Mouse (Mus musculus) hindbrain, embryonic 13.5 days (tissue): Measurements from ENCODE around the gene Iars2. TPM values are rescaled to one million over a fixed set of nuclear protein-coding genes. Genes with fewer than 3 reads are reported as not detected.
"Not testable (repeated sequence)": the region's sequence is repeated elsewhere in the genome, so short reads cannot be mapped to it uniquely, and the experiment has no call there.

Source experiments
- ATAC-seq: fragments of 200-750 bp; cut with Nextera tagmentation; 2 replicates; pipeline ENCODE4 v1.8.0; 2017; ENCODE audit warnings: moderate TSS enrichment; ENCODE audit not compliant: low FRiP score
- H3K27ac ChIP-seq: fragments of 300-500 bp; sonication (generic); 2 replicates; pipeline ENCODE4 v1.5.1; 2015; ENCODE audit warnings: inconsistent platforms, mild to moderate bottlenecking, moderate library complexity
- H3K27me3 ChIP-seq: fragments of 300-500 bp; sonication (generic); 2 replicates; pipeline ENCODE4 v1.6.1; 2015; ENCODE audit warnings: mild to moderate bottlenecking, inconsistent platforms
- H3K36me3 ChIP-seq: fragments of 300-500 bp; sonication (generic); 2 replicates; pipeline ENCODE4 v1.6.1; 2015; ENCODE audit warnings: mild to moderate bottlenecking, inconsistent platforms
- H3K4me1 ChIP-seq: fragments of 300-500 bp; sonication (generic); replicated peaks from 2 replicates; pipeline ENCODE4 v1.6.1; 2015; ENCODE audit warnings: inconsistent platforms
- H3K4me2 ChIP-seq: fragments of 300-500 bp; sonication (generic); 2 replicates; pipeline ENCODE4 v1.6.1; 2015; ENCODE audit warnings: inconsistent platforms, mild to moderate bottlenecking, moderate library complexity
- H3K4me3 ChIP-seq: fragments of 300-500 bp; sonication (generic); 2 replicates; pipeline ENCODE4 v1.5.1; 2015; ENCODE audit warnings: mild to moderate bottlenecking, inconsistent platforms
- H3K9ac ChIP-seq: fragments of 300-500 bp; sonication (generic); 2 replicates; pipeline ENCODE4 v1.6.1; 2015; ENCODE audit warnings: mild to moderate bottlenecking, inconsistent platforms
- H3K9me3 ChIP-seq: fragments of 300-500 bp; sonication (generic); 2 replicates; pipeline ENCODE4 v1.6.1; 2016; ENCODE audit warnings: inconsistent platforms
- WGBS: fragments of 180-500 bp; shearing (Covaris S2); methylation state at CpG from one replicate; pipeline ENCODE4 v1.1.7; 2015; 5-methylcytosine and 5-hydroxymethylcytosine counted together
- polyA plus RNA-seq: library from polyadenylated mRNA; unstranded; fragments of >200 nt; fragmentation: Nextera tagmentation; extraction: Ambion mirVana; gene quantifications from 2 replicates; pipeline ENCODE4 v1.2.1, GENCODE M21; 2015

The Iars2 gene
- polyA plus RNA-seq, 1 experiment from 2014 or later: 17.8 TPM

DNA sequence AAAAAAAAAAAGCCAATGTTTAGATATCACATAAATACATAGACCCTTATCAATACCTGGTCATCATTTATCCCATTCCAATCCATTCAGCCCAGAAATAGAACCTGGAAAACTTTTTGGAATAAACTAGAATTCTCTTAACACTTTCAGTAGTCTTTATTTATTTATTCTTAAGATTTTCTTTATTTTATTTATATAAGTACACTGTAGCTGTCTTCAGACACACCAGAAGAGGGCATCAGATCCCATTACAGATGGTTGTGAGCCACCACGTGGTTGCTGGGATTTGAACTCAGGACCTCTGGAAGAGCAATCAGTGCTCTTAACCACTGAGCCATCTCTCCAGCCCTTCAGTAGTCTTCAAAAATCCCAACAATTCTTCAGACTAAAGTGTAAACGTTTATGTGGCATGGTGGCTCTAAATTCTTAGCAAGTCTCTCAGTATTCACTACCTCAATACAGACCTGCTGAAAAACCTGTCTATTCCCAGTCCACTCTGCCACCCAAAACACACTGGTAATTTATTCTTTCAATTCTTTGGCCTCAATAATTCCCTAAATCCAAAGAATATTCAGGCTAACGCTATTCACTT is 1.3 kb downstream of the Iars2 start:
- peaks cover 39% of the 10 kb centered on the region for H3K36me3 ChIP-seq
- WGBS: 74% methylated on average over 3 of the region's 3 CpGs
- peak overlapping the region; percentile 82 for H3K4me3 ChIP-seq
- not testable (repeated sequence) for H3K27me3 ChIP-seq, ATAC-seq, H3K9me3 ChIP-seq, H3K27ac ChIP-seq
- H3K9ac ChIP-seq: 0 out of 2 replicates have a peak overlapping the region, but pooled peaks have one; percentile 93
- H3K4me2 ChIP-seq: peak overlapping the region; percentile 78
- H3K4me1 ChIP-seq: peaks cover 22% of the 10 kb centered on the region

- Histone ChIP-seq H3K9ac (no peak overlapping the region), H3K4me3 (no peak overlapping the region), H3K27me3 (no peaks in the 10 kb centered on the region), H3K4me1 (no peaks in the 10 kb centered on the region), H3K9me3 (no peaks in the 10 kb centered on the region), H3K27ac (no peak overlapping the region), H3K4me2 (no peak overlapping the region), H3K36me3 (peaks cover 73% of the 10 kb centered on the region)
- ATAC-seq: no peak
- 86% methylated on average over 16 of the region's 16 CpGs for WGBS
Measured at GRCm38 (mm10) chr1:185315846-185316568, 13.2 kb downstream of the Iars2 start.

DNA sequence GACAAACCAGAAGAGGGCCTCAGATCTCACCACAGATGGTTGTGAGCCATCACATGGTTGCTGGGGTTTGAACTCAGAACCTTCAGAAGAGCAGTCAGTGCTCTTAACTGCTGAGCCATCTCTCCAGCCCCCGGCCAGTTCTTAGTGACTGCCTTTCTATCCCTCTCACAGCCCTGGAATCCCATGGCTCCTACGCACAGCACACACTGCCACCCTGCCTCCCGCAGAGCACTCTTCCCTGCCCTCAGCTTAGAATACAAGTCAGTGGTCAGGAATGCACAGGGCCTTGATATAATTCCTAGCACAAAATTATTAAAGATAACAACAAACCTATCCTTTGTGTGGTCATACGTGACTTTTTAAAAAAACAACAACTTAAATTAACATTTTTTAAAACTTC is 14.7 kb downstream of the Iars2 start:
- Histone ChIP-seq H3K4me3 (no peak overlapping the region), H3K4me2 (no peak overlapping the region), H3K27me3 (no peaks in the 10 kb centered on the region), H3K9ac (no peak overlapping the region), H3K9me3 (no peaks in the 10 kb centered on the region), H3K27ac (no peak overlapping the region), H3K36me3 (peaks cover 61% of the 10 kb centered on the region), H3K4me1 (no peaks in the 10 kb centered on the region)
- WGBS: 93% methylated on average over 4 of the region's 4 CpGs
- no peak for ATAC-seq

DNA sequence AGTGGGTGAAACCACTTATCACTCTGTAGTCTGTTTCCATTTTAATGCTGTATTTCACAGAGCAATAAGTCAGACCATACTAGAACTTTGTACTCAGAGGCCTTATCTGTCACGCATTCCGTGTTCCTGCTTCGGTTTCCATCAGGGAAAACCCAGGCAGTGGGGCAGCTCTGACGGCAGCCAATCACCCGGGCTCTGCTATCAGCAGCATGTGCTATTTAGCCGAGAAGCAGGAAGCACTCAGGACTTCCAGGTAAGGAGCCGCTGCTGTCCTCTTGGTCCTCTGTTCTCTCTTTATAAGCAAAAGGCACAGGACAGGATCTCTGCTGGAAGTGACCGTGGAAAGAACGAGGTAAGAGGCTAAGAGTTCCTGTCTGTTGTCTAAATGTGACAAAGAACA is 17.2 kb downstream of the Iars2 start:
- H3K36me3 ChIP-seq: peaks cover 52% of the 10 kb centered on the region

DNA sequence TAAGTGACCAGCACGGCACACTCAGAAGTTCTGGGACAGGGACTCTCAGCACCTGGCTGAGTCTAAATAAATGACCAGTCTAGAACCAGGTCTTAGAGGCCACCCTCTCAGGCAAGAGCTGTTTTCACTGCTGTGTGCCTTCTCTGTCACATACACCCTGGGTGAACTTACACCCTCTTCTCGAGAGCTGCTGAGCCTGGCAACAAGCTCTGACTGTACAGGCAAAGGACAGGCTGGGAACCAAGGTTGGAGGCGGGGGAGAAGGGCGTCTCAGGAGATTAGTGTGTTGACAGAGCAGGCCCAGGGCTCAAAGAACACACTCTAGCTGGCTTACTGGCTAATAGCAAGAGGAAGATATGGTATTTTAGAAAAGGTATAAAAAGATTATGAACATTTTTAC is 20.3 kb downstream of the Iars2 start:
- H3K36me3 ChIP-seq: peaks cover 41% of the 10 kb centered on the region
- H3K4me2 ChIP-seq: no peak overlapping the region
- 89% methylated on average over 4 of the region's 4 CpGs for WGBS

More for the DNA sequence above, 17.2 kb downstream of the Iars2 start:
- no peaks in the 10 kb centered on the region for H3K27me3 ChIP-seq
- no peak for ATAC-seq
- no peaks in the 10 kb centered on the region for H3K4me1 ChIP-seq
- no peak overlapping the region for H3K27ac ChIP-seq
- H3K9me3 ChIP-seq: no peaks in the 10 kb centered on the region
- WGBS: 93% methylated on average over 9 of the region's 9 CpGs
- no peak overlapping the region for H3K4me2 ChIP-seq
- H3K4me3 ChIP-seq: no peak overlapping the region
- H3K9ac ChIP-seq: no peak overlapping the region

GRCm38 (mm10) chr1:185308334-185308733 is 20.9 kb downstream of the Iars2 start:
- H3K36me3 ChIP-seq: peaks cover 38% of the 10 kb centered on the region
- H3K27me3 ChIP-seq: no peaks in the 10 kb centered on the region
- no peaks in the 10 kb centered on the region for H3K9me3 ChIP-seq
- no peak overlapping the region for H3K4me3 ChIP-seq
- no peak for ATAC-seq
- H3K27ac ChIP-seq: no peak overlapping the region
- H3K4me1 ChIP-seq: no peaks in the 10 kb centered on the region
- 98% methylated on average over 2 of the region's 2 CpGs for WGBS
- H3K9ac ChIP-seq: no peak overlapping the region
- no peak overlapping the region for H3K4me2 ChIP-seq

More for the DNA sequence above, 20.3 kb downstream of the Iars2 start:
- Histone ChIP-seq H3K27me3 (no peaks in the 10 kb centered on the region), H3K9me3 (no peaks in the 10 kb centered on the region), H3K4me3 (no peak overlapping the region), H3K4me1 (no peaks in the 10 kb centered on the region), H3K9ac (no peak overlapping the region), H3K27ac (no peak overlapping the region)
- ATAC-seq: no peak

DNA sequence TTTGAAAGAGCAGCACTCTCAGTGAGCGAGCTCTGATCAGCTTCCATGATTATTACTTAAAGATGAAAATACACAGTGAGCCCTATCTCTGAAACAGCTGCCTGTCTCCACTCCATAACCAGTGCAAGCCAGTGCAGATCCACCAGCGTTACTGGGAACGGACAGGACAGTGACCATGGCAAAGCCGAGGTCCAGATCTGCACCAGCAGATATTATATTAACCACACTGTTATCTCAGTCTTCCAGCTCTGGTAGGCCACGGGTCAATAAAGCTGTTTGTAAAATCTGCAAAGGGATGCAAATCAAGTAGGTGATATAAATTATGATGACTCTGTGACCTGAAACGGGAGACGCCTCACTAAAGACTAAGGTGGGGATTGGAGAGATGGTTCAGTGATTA is 21.6 kb downstream of the Iars2 start:
- ATAC-seq: no peak
- Histone ChIP-seq H3K27me3 (no peaks in the 10 kb centered on the region), H3K4me3 (no peak overlapping the region), H3K9ac (no peak overlapping the region), H3K9me3 (no peaks in the 10 kb centered on the region), H3K4me2 (no peak overlapping the region), H3K27ac (no peak overlapping the region), H3K36me3 (peaks cover 38% of the 10 kb centered on the region), H3K4me1 (no peaks in the 10 kb centered on the region)
- WGBS: 97% methylated on average over 7 of the region's 7 CpGs

GRCm38 (mm10) chr1:185306836-185307235 is 22.4 kb downstream of the Iars2 start:
- Histone ChIP-seq H3K4me2 (no peak overlapping the region), H3K4me3 (no peak overlapping the region), H3K36me3 (peaks cover 40% of the 10 kb centered on the region), H3K27ac (no peak overlapping the region), H3K9me3 (no peaks in the 10 kb centered on the region), H3K27me3 (no peaks in the 10 kb centered on the region), H3K4me1 (no peaks in the 10 kb centered on the region), H3K9ac (no peak overlapping the region)
- WGBS: 100% methylated on average over 12 of the region's 12 CpGs
- no peak for ATAC-seq

DNA sequence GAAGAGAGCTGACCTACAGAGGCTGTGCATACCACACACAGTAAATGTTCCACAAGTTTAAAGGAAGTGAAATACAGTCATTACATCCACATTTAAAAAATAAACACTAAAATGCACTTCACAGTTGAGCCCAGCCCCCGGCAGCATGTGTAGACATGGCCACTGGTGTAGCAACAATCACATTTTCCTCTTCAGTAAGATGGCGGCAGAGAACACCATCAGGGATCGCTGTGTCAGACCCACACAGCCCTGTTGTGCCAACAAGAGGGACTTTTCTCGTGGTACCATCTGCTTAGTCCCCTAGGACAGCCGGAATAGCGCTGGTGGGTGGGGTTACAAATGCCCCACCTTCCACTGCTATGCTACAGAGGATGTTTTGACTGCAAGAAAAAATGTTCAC is 26.4 kb downstream of the Iars2 start:
- ATAC-seq: no peak
- no peaks in the 10 kb centered on the region for H3K9me3 ChIP-seq
- no peak overlapping the region for H3K4me3 ChIP-seq
- H3K9ac ChIP-seq: no peak overlapping the region
- no peak overlapping the region for H3K4me2 ChIP-seq
- H3K4me1 ChIP-seq: no peaks in the 10 kb centered on the region
- WGBS: 97% methylated on average over 6 of the region's 6 CpGs
- H3K27ac ChIP-seq: no peak overlapping the region
- H3K27me3 ChIP-seq: no peaks in the 10 kb centered on the region
- H3K36me3 ChIP-seq: peaks cover 44% of the 10 kb centered on the region

DNA sequence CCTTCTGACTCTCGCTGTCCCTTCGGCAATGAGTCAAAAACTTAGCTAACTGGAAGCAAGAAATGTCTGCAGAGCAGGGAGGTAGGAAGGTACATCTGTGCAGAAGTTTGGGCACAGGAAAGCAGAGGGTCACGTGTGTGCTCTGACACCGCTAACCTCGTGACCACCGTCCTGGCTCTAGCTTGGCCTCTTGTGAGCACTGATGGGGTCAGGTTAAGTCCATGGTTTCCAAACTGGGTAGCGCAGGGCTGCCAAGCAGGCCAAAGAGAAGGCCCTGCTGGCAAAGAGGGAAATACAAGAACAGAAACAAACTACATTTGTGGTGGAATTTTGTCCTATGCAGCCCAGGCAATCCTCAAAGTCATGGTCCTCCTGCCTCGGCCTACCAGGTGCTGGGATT is 30.7 kb downstream of the Iars2 start:
- 95% methylated on average over 8 of the region's 8 CpGs for WGBS
- Histone ChIP-seq H3K4me2 (no peak overlapping the region), H3K27ac (no peak overlapping the region), H3K36me3 (peaks cover 65% of the 10 kb centered on the region), H3K27me3 (no peaks in the 10 kb centered on the region), H3K9me3 (no peaks in the 10 kb centered on the region), H3K4me1 (no peaks in the 10 kb centered on the region), H3K9ac (no peak overlapping the region), H3K4me3 (no peak overlapping the region)
- ATAC-seq: no peak

DNA sequence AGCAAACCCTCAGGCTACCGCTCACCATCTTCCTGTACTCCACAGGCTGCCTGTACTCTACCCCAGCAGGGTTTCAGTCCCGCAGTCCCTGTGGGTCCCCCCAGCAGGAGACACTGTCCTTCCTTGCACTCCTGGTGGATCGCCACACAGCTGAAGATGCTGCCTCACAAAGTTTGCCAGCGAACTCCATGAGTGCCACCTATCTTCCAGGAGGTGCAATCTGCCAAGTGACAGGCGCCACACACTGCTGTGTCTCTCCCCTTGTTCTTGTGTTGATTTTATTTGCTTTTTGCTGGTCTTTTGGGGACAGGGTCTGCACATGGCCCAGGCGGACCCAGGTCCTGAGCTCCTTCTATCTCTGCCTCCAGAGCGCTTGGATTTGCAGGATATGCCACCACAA is 32.3 kb downstream of the Iars2 start:
- Histone ChIP-seq H3K9me3 (no peaks in the 10 kb centered on the region), H3K4me3 (no peak overlapping the region), H3K36me3 (peaks cover 67% of the 10 kb centered on the region), H3K4me2 (no peak overlapping the region), H3K27ac (no peak overlapping the region), H3K27me3 (no peaks in the 10 kb centered on the region), H3K9ac (no peak overlapping the region), H3K4me1 (no peaks in the 10 kb centered on the region)
- no peak for ATAC-seq
- 92% methylated on average over 7 of the region's 7 CpGs for WGBS

DNA sequence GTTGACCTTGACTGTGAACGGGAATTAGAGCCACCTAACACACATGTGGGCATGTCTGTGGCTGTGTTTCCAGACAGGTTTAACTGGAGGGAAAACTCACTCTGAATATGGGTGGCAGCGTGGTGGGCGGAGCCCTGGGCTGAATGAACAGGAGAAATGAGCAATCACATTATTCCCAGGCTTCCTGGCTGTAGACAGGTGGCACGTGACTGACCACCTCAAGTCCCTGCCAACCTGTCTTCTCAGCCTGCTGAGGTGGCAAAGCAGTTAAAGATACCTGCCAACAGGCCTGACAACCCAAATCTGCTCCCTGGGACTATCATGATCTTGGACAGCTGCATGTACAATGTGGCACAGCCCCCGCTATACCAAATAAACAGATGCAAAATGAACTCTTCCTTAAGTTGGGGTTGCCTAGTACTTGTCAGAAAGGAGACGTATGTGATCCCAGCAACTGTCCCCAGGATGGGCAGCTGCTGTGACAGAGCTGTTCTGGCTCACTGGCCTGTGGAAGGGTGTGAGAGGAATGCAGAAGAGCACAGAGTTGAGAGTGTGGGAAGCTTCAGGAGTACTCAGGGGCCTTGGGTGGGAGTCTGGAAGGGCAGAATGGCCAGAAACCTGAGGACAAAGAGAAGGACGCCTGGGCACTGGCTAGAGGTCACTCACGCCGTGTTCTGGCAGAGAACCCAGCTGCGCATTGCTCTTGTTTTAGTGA is 36.4 kb downstream of the Iars2 start:
- no peak for ATAC-seq
- Histone ChIP-seq H3K4me1 (no peaks in the 10 kb centered on the region), H3K4me2 (no peak overlapping the region), H3K9ac (no peak overlapping the region), H3K36me3 (peaks cover 84% of the 10 kb centered on the region), H3K27me3 (no peaks in the 10 kb centered on the region), H3K9me3 (no peaks in the 10 kb centered on the region), H3K27ac (no peak overlapping the region), H3K4me3 (no peak overlapping the region)
- 96% methylated on average over 10 of the region's 10 CpGs for WGBS
